Mouse (Mus musculus) heart, postnatal 0 days (tissue): Measurements from ENCODE around the gene Tmem238. TPM values are rescaled to one million over a fixed set of nuclear protein-coding genes. Genes with fewer than 3 reads are reported as not detected.
A peak's percentile ranks its signal among the peaks of the same experiment; 100 is the strongest.
"Not testable (repeated sequence)": the region's sequence is repeated elsewhere in the genome, so short reads cannot be mapped to it uniquely, and the experiment has no call there.

Source experiments
- ATAC-seq: fragments of 200-750 bp; cut with Nextera tagmentation; 2 replicates; pipeline ENCODE4 v1.8.0; 2017; ENCODE audit warnings: low read depth, moderate number of reproducible peaks, moderate library complexity; ENCODE audit not compliant: insufficient read depth
- DNase-seq: peaks from one replicate; pipeline ENCODE4 v3.0.0-alpha.2; 2016; ENCODE audit warnings: low spot score
- H3K27ac ChIP-seq: fragments of 300-500 bp; sonication (generic); 2 replicates; pipeline ENCODE4 v1.5.1; 2014; ENCODE audit warnings: low read depth, mild to moderate bottlenecking
- H3K27me3 ChIP-seq: fragments of 300-500 bp; sonication (generic); 2 replicates; pipeline ENCODE4 v1.6.1; 2014; ENCODE audit warnings: low read length, mixed read lengths; ENCODE audit not compliant: control insufficient read depth, insufficient read depth
- H3K36me3 ChIP-seq: fragments of 300-500 bp; sonication (generic); replicated peaks from 2 replicates; pipeline ENCODE4 v1.6.1; 2014; ENCODE audit warnings: low read length, mixed read lengths; ENCODE audit not compliant: control insufficient read depth, insufficient read depth
- H3K4me1 ChIP-seq: fragments of 300-500 bp; sonication (generic); 2 replicates; pipeline ENCODE4 v1.6.1; 2014; ENCODE audit warnings: antibody characterized with exemption; ENCODE audit not compliant: control insufficient read depth, insufficient read depth
- H3K4me2 ChIP-seq: fragments of 300-500 bp; sonication (generic); 2 replicates; pipeline ENCODE4 v1.6.1; 2014; ENCODE audit warnings: low read depth, mild to moderate bottlenecking, low read length, moderate library complexity
- H3K4me3 ChIP-seq: fragments of 300-500 bp; sonication (generic); 2 replicates; pipeline ENCODE4 v1.5.1; 2014; ENCODE audit warnings: low read depth, low read length
- H3K9ac ChIP-seq: fragments of 300-500 bp; sonication (generic); replicated peaks from 2 replicates; pipeline ENCODE4 v1.6.1; 2014; ENCODE audit warnings: low read depth, low read length, mixed read lengths
- H3K9me3 ChIP-seq: fragments of 300-500 bp; sonication (generic); replicated peaks from 2 replicates; pipeline ENCODE4 v1.6.1; 2016; ENCODE audit warnings: low read length; ENCODE audit not compliant: control insufficient read depth
- CTCF ChIP-seq: IDR thresholded peaks from 2 replicates; pipeline ENCODE4 v1.5.1; 2016; ENCODE audit warnings: antibody characterized with exemption, control low read depth, low read depth
- EP300 ChIP-seq: IDR thresholded peaks from 2 replicates; pipeline ENCODE4 v1.6.1; 2016; ENCODE audit warnings: antibody characterized with exemption, low read depth
- WGBS: fragments of 180-500 bp; shearing (Covaris S2); extraction: QIAGEN DNeasy Blood & Tissue Kit; methylation state at CpG from one replicate; pipeline ENCODE4 v1.1.7; 2014; 5-methylcytosine and 5-hydroxymethylcytosine counted together
- polyA plus RNA-seq: library from polyadenylated mRNA; unstranded; fragments of >200 nt; fragmentation: Nextera tagmentation; extraction: Ambion mirVana; gene quantifications from 2 replicates; pipeline ENCODE4 v1.2.1, GENCODE M21; 2015
- total RNA-seq: library from RNA; depleted of rRNA; stranded (reverse); fragments of >200 nt; gene quantifications from 2 replicates; pipeline ENCODE4 v1.2.3, GENCODE M21; 2014; ENCODE audit warnings: low replicate concordance

Gene Tmem238
- total and polyA plus RNA-seq, 2 experiments from 2014 or later, result 2.2 to 8.6 TPM

- ATAC-seq (no peak), DNase-seq (no peak)
- H3K9me3 ChIP-seq, result no peaks in the 10 kb centered on the region
- TF ChIP-seq EP300, result no peak
- no peak for TF ChIP-seq CTCF
- H3K36me3 ChIP-seq, result peaks cover 26% of the 10 kb centered on the region
- no peak overlapping the region for H3K9ac ChIP-seq
- no peaks in the 10 kb centered on the region for H3K27me3 ChIP-seq
- H3K27ac ChIP-seq, result no peak overlapping the region
- H3K4me2 ChIP-seq, result no peak overlapping the region
- H3K4me1 ChIP-seq, result no peaks in the 10 kb centered on the region
- no peak overlapping the region for H3K4me3 ChIP-seq
Observed at GRCm38 (mm10) chr7:4802247-4802646, 12.8 kb upstream of the Tmem238 start.

GRCm38 (mm10) chr7:4795767-4796433 is 6.4 kb upstream of the Tmem238 start:
- 64% methylated on average over 7 of the region's 7 CpGs for WGBS
- TF ChIP-seq CTCF (peak; percentile 75), EP300 (no peak)
- peak; percentile 66 for DNase-seq
- Histone ChIP-seq H3K4me2 (no peak overlapping the region), H3K9me3 (no peaks in the 10 kb centered on the region), H3K4me1 (no peaks in the 10 kb centered on the region), H3K27ac (0 out of 2 replicates have a peak overlapping the region, but pooled peaks have one; percentile 13), H3K27me3 (no peaks in the 10 kb centered on the region), H3K9ac (no peak overlapping the region), H3K4me3 (no peak overlapping the region), H3K36me3 (peaks cover 33% of the 10 kb centered on the region)
- no peak for ATAC-seq

- WGBS, result 70% methylated on average over 3 of the region's 3 CpGs
- TF ChIP-seq CTCF (no peak), EP300 (no peak)
- peaks cover 33% of the 10 kb centered on the region for H3K36me3 ChIP-seq
- H3K27me3 ChIP-seq, result no peaks in the 10 kb centered on the region
- no peaks in the 10 kb centered on the region for H3K4me1 ChIP-seq
- H3K9ac ChIP-seq, result no peak overlapping the region
- no peak for ATAC-seq
- no peak overlapping the region for H3K27ac ChIP-seq
- no peak overlapping the region for H3K4me2 ChIP-seq
- DNase-seq, result no peak
- H3K9me3 ChIP-seq, result no peaks in the 10 kb centered on the region
- H3K4me3 ChIP-seq, result no peak overlapping the region
Observed at GRCm38 (mm10) chr7:4794631-4795168, 5.2 kb upstream of the Tmem238 start.

- peaks cover 33% of the 10 kb centered on the region for H3K36me3 ChIP-seq
- peak overlapping the region; percentile 88 for H3K9ac ChIP-seq
- H3K4me2 ChIP-seq, result peak overlapping the region; percentile 79
- TF ChIP-seq CTCF, result no peak
- TF ChIP-seq EP300, result no peak
- H3K9me3 ChIP-seq, result no peaks in the 10 kb centered on the region
- no peak for ATAC-seq
- peaks cover 2% of the 10 kb centered on the region; the same call in 1 of the 2 replicates for H3K4me1 ChIP-seq
- no peaks in the 10 kb centered on the region for H3K27me3 ChIP-seq
- peak overlapping the region; percentile 74 for H3K4me3 ChIP-seq
- 38% methylated on average over 4 of the region's 4 CpGs for WGBS
- DNase-seq, result no peak
- H3K27ac ChIP-seq, result peak overlapping the region; percentile 95; the same call in 1 of the 2 replicates
Observed at GRCm38 (mm10) chr7:4793674-4794073, 4.2 kb upstream of the Tmem238 start.

GRCm38 (mm10) chr7:4793248-4793647 is 3.8 kb upstream of the Tmem238 start:
- WGBS, result 1% methylated on average over 31 of the region's 31 CpGs

More at GRCm38 (mm10) chr7:4793248-4793647, 3.8 kb upstream of the Tmem238 start:
- peak overlapping the region; percentile 95 for H3K27ac ChIP-seq
- ATAC-seq, result peak; percentile 5; the same call in 1 of the 2 replicates
- peaks cover 33% of the 10 kb centered on the region for H3K36me3 ChIP-seq
- H3K9ac ChIP-seq, result peak overlapping the region; percentile 88
- H3K9me3 ChIP-seq, H3K27me3 ChIP-seq, H3K4me1 ChIP-seq, DNase-seq: not testable (repeated sequence)
- H3K4me3 ChIP-seq, result peak overlapping the region; percentile 74
- H3K4me2 ChIP-seq, result peak overlapping the region; percentile 79
